Mouse (Mus musculus): ENCODE data around the gene Pde6d. TPM values are rescaled to one million over a fixed set of nuclear protein-coding genes. Genes with fewer than 3 reads are reported as not detected.
"Not testable (repeated sequence)": the region's sequence is repeated elsewhere in the genome, so short reads cannot be mapped to it uniquely, and the experiment has no call there.

The Pde6d gene
- polyA plus RNA-seq, 1 experiment from 2014 or later, result 64.3 TPM

- DNase-seq (ENCODE audit: extremely low spot score, low spot score), result no peak
- 82% methylated on average over 7 of the region's 7 CpGs for WGBS
- Histone ChIP-seq H3K4me1 (no peaks in the 10 kb centered on the region), H3K9me3 (no peaks in the 10 kb centered on the region), H3K36me3 (replicated peaks) (peaks cover 51% of the 10 kb centered on the region), H3K4me3 (no peak overlapping the region), H3K27ac (no peak overlapping the region), H3K27me3 (ENCODE audit: poor library complexity, severe bottlenecking) (no peaks in the 10 kb centered on the region)
Measured at GRCm38 (mm10) chr1:86557872-86558271, 24.6 kb downstream of the Pde6d start.

GRCm38 (mm10) chr1:86555665-86556064, 26.8 kb downstream of the Pde6d start:
- Histone ChIP-seq H3K36me3 (replicated peaks) (peaks cover 32% of the 10 kb centered on the region), H3K27ac (no peak overlapping the region), H3K27me3 (ENCODE audit: poor library complexity, severe bottlenecking) (no peaks in the 10 kb centered on the region), H3K9me3 (no peaks in the 10 kb centered on the region), H3K4me3 (no peak overlapping the region), H3K4me1 (peaks cover 10% of the 10 kb centered on the region)
- 92% methylated on average over 3 of the region's 3 CpGs for WGBS
- DNase-seq (ENCODE audit: extremely low spot score, low spot score), result no peak

GRCm38 (mm10) chr1:86551877-86552276, 30.6 kb downstream of the Pde6d start:
- no peaks in the 10 kb centered on the region for H3K27me3 ChIP-seq (ENCODE audit: poor library complexity, severe bottlenecking)
- H3K4me3 ChIP-seq, result no peak overlapping the region
- H3K9me3 ChIP-seq, result no peaks in the 10 kb centered on the region
- 34% methylated on average over 2 of the region's 2 CpGs for WGBS
- no peak for DNase-seq (ENCODE audit: extremely low spot score, low spot score)
- peaks cover 10% of the 10 kb centered on the region for H3K4me1 ChIP-seq
- H3K36me3 ChIP-seq (replicated peaks), result peaks cover 32% of the 10 kb centered on the region
- H3K27ac ChIP-seq, result no peak overlapping the region

GRCm38 (mm10) chr1:86551299-86551698, 31.1 kb downstream of the Pde6d start:
- peaks cover 10% of the 10 kb centered on the region for H3K4me1 ChIP-seq
- DNase-seq (ENCODE audit: extremely low spot score, low spot score), result no peak
- H3K4me3 ChIP-seq, result no peak overlapping the region
- 75% methylated on average over 4 of the region's 4 CpGs for WGBS
- no peaks in the 10 kb centered on the region for H3K9me3 ChIP-seq
- H3K27me3 ChIP-seq (ENCODE audit: poor library complexity, severe bottlenecking), result no peaks in the 10 kb centered on the region
- peaks cover 33% of the 10 kb centered on the region for H3K36me3 ChIP-seq (replicated peaks)
- H3K27ac ChIP-seq, result no peak overlapping the region

GRCm38 (mm10) chr1:86546797-86547196, 35.6 kb downstream of the Pde6d start:
- Histone ChIP-seq H3K36me3 (replicated peaks) (peaks cover 67% of the 10 kb centered on the region), H3K27me3 (ENCODE audit: poor library complexity, severe bottlenecking) (no peaks in the 10 kb centered on the region), H3K27ac (no peak overlapping the region), H3K9me3 (no peaks in the 10 kb centered on the region), H3K4me1 (peaks cover 4% of the 10 kb centered on the region), H3K4me3 (no peak overlapping the region)
- 43% methylated on average over 3 of the region's 3 CpGs for WGBS
- DNase-seq (ENCODE audit: extremely low spot score, low spot score), result no peak

GRCm38 (mm10) chr1:86542584-86542983, 39.8 kb downstream of the Pde6d start:
- Histone ChIP-seq H3K36me3 (replicated peaks) (peaks cover 66% of the 10 kb centered on the region), H3K27ac (no peak overlapping the region), H3K9me3 (no peaks in the 10 kb centered on the region), H3K4me3 (no peak overlapping the region), H3K4me1 (no peaks in the 10 kb centered on the region; the same call in 1 of the 2 replicates), H3K27me3 (ENCODE audit: poor library complexity, severe bottlenecking) (no peaks in the 10 kb centered on the region)
- no peak for DNase-seq (ENCODE audit: extremely low spot score, low spot score)
- 86% methylated on average over 2 of the region's 2 CpGs for WGBS

- 91% methylated on average over 12 of the region's 12 CpGs for WGBS
- H3K4me1 ChIP-seq; DNase-seq (ENCODE audit: extremely low spot score, low spot score); H3K27ac ChIP-seq; H3K4me3 ChIP-seq; H3K27me3 ChIP-seq (ENCODE audit: poor library complexity, severe bottlenecking); H3K9me3 ChIP-seq: not testable (repeated sequence)
- peaks cover 47% of the 10 kb centered on the region for H3K36me3 ChIP-seq (replicated peaks)
Measured at GRCm38 (mm10) chr1:86539583-86539982, 42.8 kb downstream of the Pde6d start.

- H3K27ac ChIP-seq, result no peak overlapping the region
- H3K36me3 ChIP-seq (replicated peaks), result peaks cover 41% of the 10 kb centered on the region
- H3K27me3 ChIP-seq (ENCODE audit: poor library complexity, severe bottlenecking), result no peaks in the 10 kb centered on the region
- 71% methylated on average over 3 of the region's 3 CpGs for WGBS
- H3K9me3 ChIP-seq, result peaks cover 4% of the 10 kb centered on the region; the same call in 1 of the 2 replicates
- H3K4me3 ChIP-seq, result no peak overlapping the region
- no peaks in the 10 kb centered on the region for H3K4me1 ChIP-seq
- DNase-seq (ENCODE audit: extremely low spot score, low spot score), result no peak
Measured at GRCm38 (mm10) chr1:86538383-86538782, 44.0 kb downstream of the Pde6d start.

GRCm38 (mm10) chr1:86533411-86534130, 48.9 kb downstream of the Pde6d start:
- Histone ChIP-seq H3K27me3 (ENCODE audit: poor library complexity, severe bottlenecking) (no peaks in the 10 kb centered on the region), H3K36me3 (replicated peaks) (peaks cover 51% of the 10 kb centered on the region), H3K4me1 (peaks cover 36% of the 10 kb centered on the region), H3K9me3 (peaks cover 4% of the 10 kb centered on the region; the same call in 1 of the 2 replicates), H3K4me3 (no peak overlapping the region), H3K27ac (no peak overlapping the region)
- 93% methylated on average over 6 of the region's 6 CpGs for WGBS
- no peak for DNase-seq (ENCODE audit: extremely low spot score, low spot score)

GRCm38 (mm10) chr1:86532362-86533051, 49.9 kb downstream of the Pde6d start:
- Histone ChIP-seq H3K4me1 (peaks cover 39% of the 10 kb centered on the region), H3K27ac (peak overlapping the region; percentile 45)
- 26% methylated on average over 11 of the region's 11 CpGs for WGBS

GRCm38 (mm10) chr1:86531547-86532321, 50.7 kb downstream of the Pde6d start:
- 5% methylated on average over 13 of the region's 13 CpGs for WGBS
- H3K4me3 ChIP-seq, result peak overlapping the region; percentile 33
- no peaks in the 10 kb centered on the region for H3K27me3 ChIP-seq (ENCODE audit: poor library complexity, severe bottlenecking)
- H3K4me1 ChIP-seq, result peaks cover 39% of the 10 kb centered on the region
- H3K27ac ChIP-seq, result peak overlapping the region; percentile 45
- H3K9me3 ChIP-seq, result peaks cover 4% of the 10 kb centered on the region; the same call in 1 of the 2 replicates
- peaks cover 63% of the 10 kb centered on the region for H3K36me3 ChIP-seq (replicated peaks)
- DNase-seq (ENCODE audit: extremely low spot score, low spot score), result peak; percentile 76

More at GRCm38 (mm10) chr1:86532362-86533051, 49.9 kb downstream of the Pde6d start:
- Histone ChIP-seq H3K27me3 (ENCODE audit: poor library complexity, severe bottlenecking) (no peaks in the 10 kb centered on the region), H3K9me3 (peaks cover 4% of the 10 kb centered on the region; the same call in 1 of the 2 replicates), H3K4me3 (peak overlapping the region; percentile 33), H3K36me3 (replicated peaks) (peaks cover 61% of the 10 kb centered on the region)
- DNase-seq (ENCODE audit: extremely low spot score, low spot score), result peak; percentile 94

GRCm38 (mm10) chr1:86530871-86531546, 51.4 kb downstream of the Pde6d start:
- DNase-seq (ENCODE audit: extremely low spot score, low spot score), result peak; percentile 50
- Histone ChIP-seq H3K27me3 (ENCODE audit: poor library complexity, severe bottlenecking) (no peaks in the 10 kb centered on the region), H3K27ac (no peak overlapping the region; the same call in 1 of the 2 replicates), H3K4me1 (peaks cover 43% of the 10 kb centered on the region), H3K9me3 (peaks cover 4% of the 10 kb centered on the region; the same call in 1 of the 2 replicates), H3K4me3 (peak overlapping the region; percentile 33), H3K36me3 (replicated peaks) (peaks cover 61% of the 10 kb centered on the region)
- WGBS, result 16% methylated on average over 4 of the region's 4 CpGs
